10 mouse cellular contexts compared by ENCODE assay signal in the genomic region with DNA sequence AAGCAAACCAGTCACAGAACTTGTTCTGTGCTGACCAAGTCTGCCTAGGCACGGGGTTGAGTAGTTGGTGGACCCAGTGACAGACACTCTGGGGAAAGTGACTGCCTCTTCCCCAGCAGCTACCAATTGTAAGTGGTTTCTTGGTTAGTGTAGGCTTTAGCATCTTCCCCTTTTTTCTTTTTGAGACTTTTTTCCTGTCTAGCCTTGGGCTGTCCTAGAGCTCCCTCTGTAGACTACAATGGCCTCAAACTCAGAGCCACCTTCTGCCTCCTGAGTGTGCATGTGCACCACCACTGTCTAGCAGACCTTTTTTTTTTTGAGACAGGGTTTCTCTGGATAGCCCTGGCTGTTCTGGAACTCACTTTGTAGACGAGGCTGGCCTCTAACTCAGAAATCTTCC. TPM values are rescaled to one million over a fixed set of nuclear protein-coding genes. Genes with fewer than 3 reads are reported as not detected.
A peak's percentile ranks its signal among the peaks of the same experiment; 100 is the strongest.
DNase-seq lines count a peak whose midpoint lies in the region; ATAC-seq and TF ChIP-seq lines count a peak whose summit lies in the region.
"Had no signal": no experiment of that assay in that cellular context is flagged by ENCODE, and none has a peak within 500 bp of the region (broad histone marks: within the 10 kb centered on the region; RNA-seq: fewer than 3 reads in every experiment).

No protein-coding gene starts in this region.

- H3K4me2 ChIP-seq in kidney, embryonic 14.5 days (replicated peaks; ENCODE audit: low read depth, low read length): no peak overlapping the region
- no peak overlapping the region for H3K4me2 ChIP-seq in neural tube, embryonic 15.5 days
- no peak overlapping the region for H3K4me2 ChIP-seq in hindbrain, embryonic 16.5 days (ENCODE audit: low read length)
- H3K4me2 ChIP-seq: midbrain, embryonic 15.5 days had no signal

- DNase-seq in kidney, postnatal 10 days: peak; percentile 47
- peak; percentile 43 for DNase-seq in adipocyte (ENCODE audit: low spot score)
- DNase-seq in lung, adult 2 months: no peak
- DNase-seq in thymus, postnatal 10 days (ENCODE audit: low spot score in 2 of 2): peak; percentile 19 to 52
- no peak for DNase-seq in left cerebral cortex, postnatal 36 days (ENCODE audit: low spot score in 2 of 2)

- H3K4me3 ChIP-seq in kidney, embryonic 14.5 days (ENCODE audit: low read length): no peak overlapping the region
- no peak overlapping the region for H3K4me3 ChIP-seq in lung, adult 2 months (replicated peaks; ENCODE audit: extremely low read depth, low read depth, low read length)
- H3K4me3 ChIP-seq in neural tube, embryonic 15.5 days (replicated peaks): no peak overlapping the region
- H3K4me3 ChIP-seq in hindbrain, embryonic 16.5 days (ENCODE audit: low read length): no peak overlapping the region
- H3K4me3 ChIP-seq: midbrain, embryonic 15.5 days had no signal

- intact Hi-C loops in left cerebral cortex, postnatal 36 days (cut with DNase I): loop anchor here (5.0 to 10.0 kb wide), 3 partner anchors 82 to 222 kb away; partner anchors contain the start of genes Atp2c2 and Cotl1

- no peak for ATAC-seq in kidney, embryonic 14.5 days (ENCODE audit: low FRiP score, low TSS enrichment)
- no peak for ATAC-seq in neural tube, embryonic 15.5 days (ENCODE audit: low FRiP score)
- ATAC-seq in hindbrain, embryonic 16.5 days: no peak
- ATAC-seq: intestine, embryonic 16.5 days; midbrain, embryonic 15.5 days had no signal

- H3K4me1 ChIP-seq in kidney, embryonic 14.5 days (ENCODE audit: control insufficient read depth, insufficient read depth, low read length): peaks cover under 1% of the 10 kb centered on the region; the same call in 1 of the 2 replicates
- H3K4me1 ChIP-seq in lung, adult 2 months (ENCODE audit: control insufficient read depth, insufficient read depth, low read length): no peaks in the 10 kb centered on the region; the same call in 1 of the 2 replicates
- peaks cover 39% of the 10 kb centered on the region for H3K4me1 ChIP-seq in neural tube, embryonic 15.5 days
- H3K4me1 ChIP-seq in hindbrain, embryonic 16.5 days (ENCODE audit: control insufficient read depth, insufficient read depth, low read depth, low read length): no peaks in the 10 kb centered on the region; the same call in none of the 2 replicates

- TF ChIP-seq CTCF in lung, adult 2 months (IDR thresholded peaks at IDR 0.05; ENCODE audit: insufficient read depth, low read length): peak; percentile 39; the same call in 1 of the 2 replicates

- peaks cover 7% of the 10 kb centered on the region; the same call in 1 of the 2 replicates for H3K36me3 ChIP-seq in kidney, embryonic 14.5 days (ENCODE audit: control insufficient read depth, insufficient read depth, low read length)
- no peaks in the 10 kb centered on the region for H3K36me3 ChIP-seq in neural tube, embryonic 15.5 days
- no peaks in the 10 kb centered on the region for H3K36me3 ChIP-seq in hindbrain, embryonic 16.5 days (ENCODE audit: control insufficient read depth, insufficient read depth, low read length)
- H3K36me3 ChIP-seq: midbrain, embryonic 15.5 days had no signal

- H3K9me3 ChIP-seq in kidney, embryonic 14.5 days (ENCODE audit: control insufficient read depth, low read length): no peaks in the 10 kb centered on the region
- H3K9me3 ChIP-seq in neural tube, embryonic 15.5 days (replicated peaks): no peaks in the 10 kb centered on the region
- no peaks in the 10 kb centered on the region for H3K9me3 ChIP-seq in hindbrain, embryonic 16.5 days (ENCODE audit: control insufficient read depth, low read length)
- H3K9me3 ChIP-seq: midbrain, embryonic 15.5 days had no signal

- no peaks in the 10 kb centered on the region for H3K27me3 ChIP-seq in kidney, embryonic 14.5 days (ENCODE audit: control insufficient read depth, insufficient read depth, low read length)
- no peaks in the 10 kb centered on the region for H3K27me3 ChIP-seq in neural tube, embryonic 15.5 days (replicated peaks)
- no peaks in the 10 kb centered on the region for H3K27me3 ChIP-seq in hindbrain, embryonic 16.5 days (replicated peaks; ENCODE audit: control insufficient read depth, insufficient read depth, low read length)
- H3K27me3 ChIP-seq: midbrain, embryonic 15.5 days had no signal

- no peak overlapping the region for H3K9ac ChIP-seq in kidney, embryonic 14.5 days (ENCODE audit: low read depth, low read length)
- H3K9ac ChIP-seq in neural tube, embryonic 15.5 days (replicated peaks): no peak overlapping the region
- no peak overlapping the region for H3K9ac ChIP-seq in hindbrain, embryonic 16.5 days (ENCODE audit: low read depth, low read length)
- H3K9ac ChIP-seq: midbrain, embryonic 15.5 days had no signal

- 90% methylated on average over 2 of the region's 2 CpGs for WGBS in kidney, embryonic 14.5 days
- WGBS in lung, adult 2 months: 78% methylated on average over 2 of the region's 2 CpGs
- WGBS in neural tube, embryonic 15.5 days: 82% methylated on average over 2 of the region's 2 CpGs
- 78% methylated on average over 2 of the region's 2 CpGs for WGBS in hindbrain, embryonic 16.5 days

- TF ChIP-seq POLR2A in lung, adult 2 months (IDR thresholded peaks at IDR 0.05; ENCODE audit: borderline replicate concordance, extremely low read depth, low read depth, low read length): no peak

- H3K27ac ChIP-seq in kidney, embryonic 14.5 days (ENCODE audit: low read depth, low read length): no peak overlapping the region
- H3K27ac ChIP-seq in neural tube, embryonic 15.5 days (replicated peaks): no peak overlapping the region
- H3K27ac ChIP-seq in hindbrain, embryonic 16.5 days (ENCODE audit: low read depth, low read length): no peak overlapping the region
- H3K27ac ChIP-seq: midbrain, embryonic 15.5 days had no signal

RNA-seq across cellular contexts. Expression of gene Gm20388, which starts 15.8 kb away (rescaled TPM):
- 5.7 TPM in 1 of 2 replicates, not detected in the other for polyA plus RNA-seq in kidney, embryonic 14.5 days (2014; fragmentation: Nextera tagmentation; extraction: Ambion mirVana)
- polyA plus RNA-seq in lung, adult 2 months (2012; rRNA removed): 58.5 and 67.8 TPM in 2 replicates
- 3.5 TPM in 1 of 2 replicates, not detected in the other for polyA plus RNA-seq in neural tube, embryonic 15.5 days (2015; fragmentation: Nextera tagmentation; extraction: Ambion mirVana)
- 9.8 and 12.4 TPM in 2 replicates for polyA plus RNA-seq in hindbrain, embryonic 16.5 days (2015; fragmentation: Nextera tagmentation; extraction: Ambion mirVana)
- total RNA-seq in left cerebral cortex, postnatal 36 days (2021): 10 to 100 TPM; 10.3 to 10.6 TPM

RNA-seq across cellular contexts. Expression of gene Usp10, which starts 16.3 kb away (rescaled TPM):
- 91.9 and 156 TPM in 2 replicates for polyA plus RNA-seq in kidney, embryonic 14.5 days (2014; fragmentation: Nextera tagmentation; extraction: Ambion mirVana)
- polyA plus RNA-seq in lung, adult 2 months (2012; rRNA removed): 70.9 and 78.1 TPM in 2 replicates
- 121 and 127 TPM in 2 replicates for polyA plus RNA-seq in neural tube, embryonic 15.5 days (2015; fragmentation: Nextera tagmentation; extraction: Ambion mirVana)
- polyA plus RNA-seq in hindbrain, embryonic 16.5 days (2015; fragmentation: Nextera tagmentation; extraction: Ambion mirVana): 120 and 152 TPM in 2 replicates
- 10 to 100 TPM; 80.6 to 96.0 TPM for total RNA-seq in left cerebral cortex, postnatal 36 days (2021)

Comparison
In these comparisons a context has a peak if more than half of its experiments do, and no peak if none do; other contexts are left out.
1. DNase-seq: peak in kidney, postnatal 10 days (single experiment), adipocyte (single experiment) and thymus, postnatal 10 days (2 of 2); none in lung, adult 2 months (single experiment) and left cerebral cortex, postnatal 36 days (0 of 2).